Mouse (Mus musculus) stomach, postnatal 0 days (tissue): ENCODE data around the gene Atp12a. TPM values are rescaled to one million over a fixed set of nuclear protein-coding genes. Genes with fewer than 3 reads are reported as not detected.

Source experiments
- ATAC-seq: fragments of 200-750 bp; cut with Nextera tagmentation; 2 replicates; pipeline ENCODE4 v1.8.0; 2017; ENCODE audit not compliant: low FRiP score, low TSS enrichment
- DNase-seq: peaks from one replicate; pipeline ENCODE4 v3.0.0-alpha.2; 2016; ENCODE audit warnings: low spot score
- H3K27ac ChIP-seq: fragments of 300-500 bp; sonication (generic); replicated peaks from 2 replicates; pipeline ENCODE4 v1.5.1; 2014; ENCODE audit warnings: mild to moderate bottlenecking, control low read depth
- H3K27me3 ChIP-seq: fragments of 300-500 bp; sonication (generic); 2 replicates; pipeline ENCODE4 v1.6.1; 2014; ENCODE audit warnings: low read length; ENCODE audit not compliant: control insufficient read depth, insufficient read depth
- H3K36me3 ChIP-seq: fragments of 300-500 bp; sonication (generic); 2 replicates; pipeline ENCODE4 v1.6.1; 2014; ENCODE audit warnings: low read length, mixed read lengths; ENCODE audit not compliant: control insufficient read depth, insufficient read depth
- H3K4me1 ChIP-seq: fragments of 300-500 bp; sonication (generic); replicated peaks from 2 replicates; pipeline ENCODE4 v1.6.1; 2014; ENCODE audit warnings: antibody characterized with exemption; ENCODE audit not compliant: control insufficient read depth, insufficient read depth
- H3K4me2 ChIP-seq: fragments of 300-500 bp; sonication (generic); replicated peaks from 2 replicates; pipeline ENCODE4 v1.6.1; 2014; ENCODE audit warnings: low read depth, mild to moderate bottlenecking, control low read depth, moderate library complexity
- H3K4me3 ChIP-seq: fragments of 300-500 bp; sonication (generic); 2 replicates; pipeline ENCODE4 v1.5.1; 2014; ENCODE audit warnings: low read depth, low read length, control low read depth
- H3K9ac ChIP-seq: fragments of 300-500 bp; sonication (generic); 2 replicates; pipeline ENCODE4 v1.6.1; 2014; ENCODE audit warnings: mild to moderate bottlenecking, low read length, control low read depth, mixed read lengths
- H3K9me3 ChIP-seq: fragments of 300-500 bp; sonication (generic); 2 replicates; pipeline ENCODE4 v1.6.1; 2016; ENCODE audit warnings: low read length; ENCODE audit not compliant: control insufficient read depth
- CTCF ChIP-seq: IDR thresholded peaks from 2 replicates; pipeline ENCODE4 v1.5.1; 2016; ENCODE audit warnings: antibody characterized with exemption, low read depth, mild to moderate bottlenecking, moderate library complexity
- EP300 ChIP-seq: optimal IDR thresholded peaks from 2 replicates; pipeline ENCODE3; 2016; ENCODE audit warnings: antibody characterized with exemption
- whole genome bisulfite sequencing: fragments of 180-500 bp; shearing (Covaris S2); extraction: QIAGEN DNeasy Blood & Tissue Kit; methylation state at CpG from one replicate; pipeline ENCODE4 v1.1.7; 2014; 5-methylcytosine and 5-hydroxymethylcytosine counted together
- polyA plus RNA-seq: library from polyadenylated mRNA; unstranded; fragments of >200 nt; fragmentation: Nextera tagmentation; extraction: Ambion mirVana; gene quantifications from 2 replicates; pipeline ENCODE4 v1.2.1, GENCODE M21; 2015

Gene Atp12a
- polyA plus RNA-seq, 1 experiment from 2014 or later: 0.05 TPM

DNA sequence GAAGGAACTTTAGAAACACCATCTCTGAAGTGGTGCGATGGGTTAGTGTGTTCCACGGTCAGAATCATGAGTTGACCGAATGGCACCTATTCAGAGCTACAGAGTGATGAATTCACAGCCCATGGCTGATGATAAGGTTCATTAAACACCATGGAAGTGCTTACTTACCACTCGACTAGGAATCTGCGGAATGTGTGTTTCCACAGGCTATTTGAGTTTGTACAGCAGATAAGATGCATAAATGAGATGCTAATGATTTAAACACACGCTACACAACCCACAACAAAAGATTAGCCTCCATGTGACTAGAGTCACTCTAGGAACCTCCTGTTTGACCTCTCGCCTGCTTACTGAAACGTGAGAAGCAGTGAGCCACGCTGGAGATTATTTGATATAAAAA, 14.5 kb downstream of the Atp12a start:
- TF ChIP-seq EP300: no peak
- no peak for TF ChIP-seq CTCF
- Histone ChIP-seq H3K9me3 (no peaks in the 10 kb centered on the region), H3K27ac (no peak overlapping the region), H3K27me3 (no peaks in the 10 kb centered on the region), H3K4me1 (no peaks in the 10 kb centered on the region), H3K9ac (no peak overlapping the region), H3K4me2 (no peak overlapping the region), H3K36me3 (no peaks in the 10 kb centered on the region), H3K4me3 (no peak overlapping the region)
- ATAC-seq (no peak), DNase-seq (no peak)
- WGBS: 47% methylated on average over 9 of the region's 9 CpGs

DNA sequence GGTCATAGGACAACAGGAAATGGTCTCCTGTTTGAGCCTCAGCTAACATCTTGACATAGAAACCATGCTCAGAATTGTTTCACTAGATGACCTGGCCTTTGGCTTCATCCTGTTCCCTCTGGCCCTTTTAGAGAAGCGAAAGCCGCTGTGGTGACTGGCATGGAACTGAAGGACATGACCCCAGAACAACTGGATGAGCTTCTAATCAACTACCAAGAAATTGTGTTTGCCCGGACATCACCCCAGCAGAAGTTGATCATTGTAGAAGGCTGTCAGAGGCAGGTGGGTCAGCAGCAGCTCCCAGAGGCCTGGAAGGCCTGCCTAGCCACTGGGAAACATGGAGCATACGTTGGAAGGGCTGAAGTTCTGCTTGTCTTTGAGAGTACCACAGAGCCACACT, 17.5 kb downstream of the Atp12a start:
- no peak for DNase-seq
- Histone ChIP-seq H3K9me3 (no peaks in the 10 kb centered on the region), H3K4me3 (no peak overlapping the region), H3K27me3 (no peaks in the 10 kb centered on the region), H3K9ac (no peak overlapping the region), H3K27ac (no peak overlapping the region), H3K4me1 (no peaks in the 10 kb centered on the region), H3K36me3 (no peaks in the 10 kb centered on the region), H3K4me2 (no peak overlapping the region)
- no peak for ATAC-seq
- TF ChIP-seq EP300 (no peak), CTCF (no peak)
- WGBS: 81% methylated on average over 4 of the region's 4 CpGs

DNA sequence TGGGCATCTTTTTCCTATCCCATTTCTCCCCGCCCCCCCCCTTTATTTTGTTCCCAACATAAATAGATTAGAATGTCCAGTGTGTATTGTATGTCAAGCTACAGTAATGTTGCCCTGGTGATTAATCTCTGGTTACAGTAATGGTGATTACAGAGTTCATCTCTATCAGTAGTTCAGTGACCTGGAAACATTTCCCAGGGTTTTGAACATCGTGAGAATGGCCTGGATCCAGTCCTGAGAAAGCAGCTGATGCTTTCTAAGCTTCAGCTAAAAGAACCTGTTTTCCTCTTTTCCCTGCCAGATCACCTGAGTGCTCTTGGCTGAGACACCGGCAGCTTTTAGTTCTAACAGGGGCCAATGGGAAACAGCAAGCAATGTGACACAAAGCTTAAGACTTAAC, 25.4 kb downstream of the Atp12a start:
- TF ChIP-seq EP300 (no peak), CTCF (no peak)
- 57% methylated on average over 3 of the region's 3 CpGs for WGBS
- DNase-seq: no peak

GRCm38 (mm10) chr14:56393704-56394312, 28.9 kb downstream of the Atp12a start:
- H3K4me1 ChIP-seq: no peaks in the 10 kb centered on the region
- DNase-seq (no peak), ATAC-seq (no peak)
- no peaks in the 10 kb centered on the region for H3K9me3 ChIP-seq
- H3K36me3 ChIP-seq: no peaks in the 10 kb centered on the region
- no peak overlapping the region for H3K4me3 ChIP-seq
- no peak overlapping the region for H3K27ac ChIP-seq
- 30% methylated on average over 2 of the region's 2 CpGs for WGBS
- no peak overlapping the region for H3K4me2 ChIP-seq
- TF ChIP-seq CTCF (no peak), EP300 (no peak)
- no peaks in the 10 kb centered on the region for H3K27me3 ChIP-seq
- no peak overlapping the region for H3K9ac ChIP-seq

More for the DNA sequence above, 25.4 kb downstream of the Atp12a start:
- no peak for ATAC-seq
- Histone ChIP-seq H3K9ac (no peak overlapping the region), H3K4me2 (no peak overlapping the region), H3K36me3 (no peaks in the 10 kb centered on the region), H3K9me3 (no peaks in the 10 kb centered on the region), H3K4me1 (no peaks in the 10 kb centered on the region), H3K27ac (no peak overlapping the region), H3K27me3 (no peaks in the 10 kb centered on the region), H3K4me3 (no peak overlapping the region)

- Histone ChIP-seq H3K9me3 (no peaks in the 10 kb centered on the region), H3K9ac (no peak overlapping the region), H3K27me3 (no peaks in the 10 kb centered on the region), H3K4me3 (no peak overlapping the region), H3K36me3 (no peaks in the 10 kb centered on the region), H3K27ac (no peak overlapping the region), H3K4me1 (no peaks in the 10 kb centered on the region), H3K4me2 (no peak overlapping the region)
- peak; percentile 33 for DNase-seq
- ATAC-seq: no peak
- no peak for TF ChIP-seq EP300
- peak; percentile 85 for TF ChIP-seq CTCF
Observed at GRCm38 (mm10) chr14:56398001-56398400, 33.1 kb downstream of the Atp12a start.

- 70% methylated on average over 34 of the region's 34 CpGs for WGBS
- DNase-seq (no peak), ATAC-seq (no peak)
- no peak within 1 kb of the TSS for H3K4me2 ChIP-seq
- H3K4me3 ChIP-seq: no peak within 1 kb of the TSS
- H3K9ac ChIP-seq: no peak within 1 kb of the TSS
- H3K36me3 ChIP-seq: no peaks in the 10 kb centered on the region
- TF ChIP-seq CTCF: no peak
- no peak for TF ChIP-seq EP300
- H3K27me3 ChIP-seq: no peaks in the 10 kb centered on the region
- no peaks in the 10 kb centered on the region for H3K9me3 ChIP-seq
- H3K27ac ChIP-seq: no peak within 1 kb of the TSS
- H3K4me1 ChIP-seq: no peaks in the 10 kb centered on the region
Observed at GRCm38 (mm10) chr14:56402311-56403071, 37.6 kb downstream of the Atp12a start, which contains the start of gene Rnf17. Rnf17 (plus strand) TSS chr14:56402581.
